Mouse (Mus musculus): Measurements from ENCODE around the gene Ugp2.

The Ugp2 gene

GRCm38 (mm10) chr11:21371122-21371806 is at the start of gene Ugp2:
TSS of gene Ugp2 (minus strand) at chr11:21371201.
- peak; percentile 98 for DNase-seq

- DNase-seq: peak; percentile 38
Observed at GRCm38 (mm10) chr11:21414911-21415381, 43.9 kb upstream of the Ugp2 start.

GRCm38 (mm10) chr11:21406668-21407067 is 35.7 kb upstream of the Ugp2 start:
- DNase-seq: no peak

GRCm38 (mm10) chr11:21406141-21406540 is 35.1 kb upstream of the Ugp2 start:
- no peak for DNase-seq

GRCm38 (mm10) chr11:21403877-21404276 is 32.9 kb upstream of the Ugp2 start:
- DNase-seq: no peak

GRCm38 (mm10) chr11:21402481-21403254 is 31.7 kb upstream of the Ugp2 start:
- no peak for DNase-seq

- no peak for DNase-seq
Observed at GRCm38 (mm10) chr11:21401248-21401647, 30.2 kb upstream of the Ugp2 start.

- DNase-seq: no peak
Observed at GRCm38 (mm10) chr11:21399186-21399681, 28.2 kb upstream of the Ugp2 start.

GRCm38 (mm10) chr11:21398464-21398863 is 27.5 kb upstream of the Ugp2 start:
- DNase-seq: no peak

GRCm38 (mm10) chr11:21386790-21387189 is 15.8 kb upstream of the Ugp2 start:
- DNase-seq: no peak

- DNase-seq: no peak
Observed at GRCm38 (mm10) chr11:21374096-21374495, 3.1 kb upstream of the Ugp2 start.

- DNase-seq: peak; percentile 86
Observed at GRCm38 (mm10) chr11:21370399-21371121, 441 bp downstream of the Ugp2 start.

- DNase-seq: no peak
Observed at GRCm38 (mm10) chr11:21369248-21370016, 1.6 kb downstream of the Ugp2 start.

- no peak for DNase-seq
Observed at GRCm38 (mm10) chr11:21368466-21368865, 2.5 kb downstream of the Ugp2 start.

GRCm38 (mm10) chr11:21363144-21363940 is 7.7 kb downstream of the Ugp2 start:
- no peak for DNase-seq

- no peak for DNase-seq
Observed at GRCm38 (mm10) chr11:21351296-21351695, 19.7 kb downstream of the Ugp2 start.

- DNase-seq: no peak
Observed at GRCm38 (mm10) chr11:21348890-21349289, 22.1 kb downstream of the Ugp2 start.

GRCm38 (mm10) chr11:21346020-21346419 is 25.0 kb downstream of the Ugp2 start:
- DNase-seq: no peak

GRCm38 (mm10) chr11:21343490-21343889 is 27.5 kb downstream of the Ugp2 start:
- no peak for DNase-seq

- no peak for DNase-seq
Observed at GRCm38 (mm10) chr11:21339088-21339487, 31.9 kb downstream of the Ugp2 start.

- no peak for DNase-seq
Observed at GRCm38 (mm10) chr11:21337855-21338254, 33.1 kb downstream of the Ugp2 start.
